Mouse (Mus musculus) ES-E14 (cell line): Measurements from ENCODE around the gene Ppp4r2. TPM values are rescaled to one million over a fixed set of nuclear protein-coding genes. Genes with fewer than 3 reads are reported as not detected.
"Not testable (repeated sequence)": the region's sequence is repeated elsewhere in the genome, so short reads cannot be mapped to it uniquely, and the experiment has no call there.

Source experiments
- DNase-seq: peaks from one replicate; pipeline ENCODE4 v3.0.0-alpha.2; 2013; ENCODE audit warnings: low read depth, low spot score
- H3K27ac ChIP-seq: 2 replicates; pipeline ENCODE4 v1.5.1; 2012; ENCODE audit warnings: low read depth, mild to moderate bottlenecking, low read length, moderate library complexity, mixed read lengths; ENCODE audit not compliant: poor library complexity, insufficient read depth, severe bottlenecking
- H3K36me3 ChIP-seq: 2 replicates; pipeline ENCODE4 v1.6.1; 2012; ENCODE audit warnings: mild to moderate bottlenecking, low read length, moderate library complexity, mixed read lengths; ENCODE audit not compliant: control insufficient read depth, poor library complexity, insufficient read depth, severe bottlenecking
- H3K4me1 ChIP-seq, 2 experiments: fragments of 150-350 bp in 1 of 2; sonication (generic) in 1 of 2; 2 replicates each; pipeline ENCODE4 v1.6.1; 2012; ENCODE audit warnings: low read length in 2 of 2, mild to moderate bottlenecking in 1 of 2, mixed read lengths in 1 of 2; ENCODE audit not compliant: control insufficient read depth in 2 of 2, insufficient read depth in 2 of 2, poor library complexity in 1 of 2
- H3K4me3 ChIP-seq, 2 experiments: fragments of 150-350 bp in 1 of 2; sonication (generic) in 1 of 2; 2 replicates each; pipeline ENCODE4 v1.5.1; 2012; ENCODE audit warnings: low read length in 2 of 2, low read depth in 1 of 2, mild to moderate bottlenecking in 1 of 2, mixed read lengths in 1 of 2; ENCODE audit not compliant: insufficient read depth in 1 of 2, poor library complexity in 1 of 2, severe bottlenecking in 1 of 2
- H3K9ac ChIP-seq: 2 replicates; pipeline ENCODE4 v1.6.1; 2012; ENCODE audit warnings: low read depth, mild to moderate bottlenecking, low read length, mixed read lengths; ENCODE audit not compliant: poor library complexity, insufficient read depth, severe bottlenecking
- H3K9me3 ChIP-seq: fragments of 150-350 bp; sonication (generic); 2 replicates; pipeline ENCODE4 v1.6.1; 2012; ENCODE audit warnings: low read depth, mild to moderate bottlenecking, low read length; ENCODE audit not compliant: control insufficient read depth, insufficient read depth
- CHD2 ChIP-seq: IDR thresholded peaks from 2 replicates; pipeline ENCODE4 v1.6.1; 2014; ENCODE audit warnings: mild to moderate bottlenecking, low read depth, low read length, inconsistent platforms
- HCFC1 ChIP-seq: IDR thresholded peaks from 2 replicates; pipeline ENCODE4 v1.6.1; 2012; ENCODE audit warnings: low read length, inconsistent platforms, borderline replicate concordance; ENCODE audit not compliant: insufficient read depth
- MAFK ChIP-seq: IDR thresholded peaks from 2 replicates; pipeline ENCODE4 v1.6.1; 2014; ENCODE audit warnings: mild to moderate bottlenecking, low read depth, low read length, inconsistent platforms; ENCODE audit not compliant: insufficient read depth
- ZC3H11A ChIP-seq: IDR thresholded peaks from 2 replicates; pipeline ENCODE4 v1.6.1; 2012; ENCODE audit warnings: low read depth, mild to moderate bottlenecking, inconsistent platforms, low read length, borderline replicate concordance
- ZNF384 ChIP-seq: IDR thresholded peaks from 2 replicates; pipeline ENCODE4 v1.6.1; 2012; ENCODE audit warnings: low read depth, low read length, inconsistent platforms
- in situ Hi-C, 2 experiments: fragments of 600-800 bp; cut with MboI; formaldehyde crosslinking; loops; one replicate each; pipeline ENCODE4 v1.15.1; 2025; ENCODE audit warnings: low sequenced_read_pairs in 2 of 2, inconsistent platforms in 1 of 2; ENCODE audit not compliant: unreplicated experiment in 2 of 2
- total RNA-seq: library from RNA; depleted of rRNA; stranded (reverse); fragments of 300-350 nt; gene quantifications from 2 replicates; pipeline ENCODE4 v1.2.3, GENCODE M21; 2012

Gene Ppp4r2
- total RNA-seq, 1 experiment = 66.8 TPM

- DNase-seq = no peak
- Histone ChIP-seq H3K4me1 (no peaks in the 10 kb centered on the region), H3K36me3 (peaks cover 3% of the 10 kb centered on the region), H3K4me3 (no peak overlapping the region), H3K9me3 (no peaks in the 10 kb centered on the region), H3K9ac (no peak overlapping the region), H3K27ac (no peak overlapping the region)
- TF ChIP-seq MAFK = no peak
- no peak for TF ChIP-seq HCFC1
- no peak for TF ChIP-seq ZNF384
- no peak for TF ChIP-seq CHD2
- no peak for TF ChIP-seq ZC3H11A
- in situ Hi-C loops = no loop called here
These were observed 15.4 kb downstream of the Ppp4r2 start for GRCm38 (mm10) chr6:100848682-100849375.

GRCm38 (mm10) chr6:100850671-100851081 is 17.3 kb downstream of the Ppp4r2 start:
- Histone ChIP-seq H3K9me3 (no peaks in the 10 kb centered on the region), H3K4me1 (no peaks in the 10 kb centered on the region), H3K4me3 (no peak overlapping the region), H3K36me3 (peaks cover 11% of the 10 kb centered on the region), H3K9ac (no peak overlapping the region), H3K27ac (no peak overlapping the region)
- TF ChIP-seq MAFK (no peak), HCFC1 (no peak), ZC3H11A (no peak), ZNF384 (no peak), CHD2 (no peak)
- DNase-seq = no peak
- in situ Hi-C loops = no loop called here

- peaks cover 11% of the 10 kb centered on the region for H3K36me3 ChIP-seq
- H3K4me3 ChIP-seq = no peak overlapping the region
- H3K4me1 ChIP-seq = no peaks in the 10 kb centered on the region
- in situ Hi-C loops = no loop called here
- no peak overlapping the region for H3K9ac ChIP-seq
- H3K27ac ChIP-seq = no peak overlapping the region
- no peak for DNase-seq
- TF ChIP-seq CHD2 = no peak
- TF ChIP-seq HCFC1 = no peak
- TF ChIP-seq ZC3H11A = no peak
- no peak for TF ChIP-seq MAFK
- no peak for TF ChIP-seq ZNF384
- H3K9me3 ChIP-seq = no peaks in the 10 kb centered on the region
These were observed 17.7 kb downstream of the Ppp4r2 start for GRCm38 (mm10) chr6:100851083-100851482.

- in situ Hi-C loops = no loop called here
- Histone ChIP-seq H3K4me3 (no peak overlapping the region), H3K27ac (no peak overlapping the region), H3K36me3 (peaks cover 5% of the 10 kb centered on the region), H3K4me1 (no peaks in the 10 kb centered on the region), H3K9ac (no peak overlapping the region), H3K9me3 (no peaks in the 10 kb centered on the region)
- no peak for DNase-seq
- TF ChIP-seq ZNF384 (no peak), CHD2 (no peak), HCFC1 (no peak), ZC3H11A (no peak), MAFK (no peak)
These were observed 31.9 kb downstream of the Ppp4r2 start for GRCm38 (mm10) chr6:100865321-100865720.

- H3K4me1 ChIP-seq, H3K9me3 ChIP-seq, H3K36me3 ChIP-seq, H3K27ac ChIP-seq, H3K9ac ChIP-seq, DNase-seq, in situ Hi-C loops, H3K4me3 ChIP-seq: not testable (repeated sequence)
These were observed 32.4 kb downstream of the Ppp4r2 start for GRCm38 (mm10) chr6:100865788-100866187.

GRCm38 (mm10) chr6:100866246-100866645 is 32.8 kb downstream of the Ppp4r2 start:
- H3K36me3 ChIP-seq, in situ Hi-C loops, DNase-seq: not testable (repeated sequence)

More at GRCm38 (mm10) chr6:100866246-100866645, 32.8 kb downstream of the Ppp4r2 start:
- H3K4me3 ChIP-seq, H3K27ac ChIP-seq, H3K9ac ChIP-seq, H3K4me1 ChIP-seq, H3K9me3 ChIP-seq: not testable (repeated sequence)
